Mouse (Mus musculus): Measurements from ENCODE around the gene Cxcl1. TPM values are rescaled to one million over a fixed set of nuclear protein-coding genes. Genes with fewer than 3 reads are reported as not detected.
A peak's percentile ranks its signal among the peaks of the same experiment; 100 is the strongest.
"Not testable (repeated sequence)": the region's sequence is repeated elsewhere in the genome, so short reads cannot be mapped to it uniquely, and the experiment has no call there.

The Cxcl1 gene
- 1.1 and 1.4 TPM in 2 replicates for polyA plus RNA-seq (2015; fragmentation: Nextera tagmentation; extraction: Ambion mirVana)

DNA sequence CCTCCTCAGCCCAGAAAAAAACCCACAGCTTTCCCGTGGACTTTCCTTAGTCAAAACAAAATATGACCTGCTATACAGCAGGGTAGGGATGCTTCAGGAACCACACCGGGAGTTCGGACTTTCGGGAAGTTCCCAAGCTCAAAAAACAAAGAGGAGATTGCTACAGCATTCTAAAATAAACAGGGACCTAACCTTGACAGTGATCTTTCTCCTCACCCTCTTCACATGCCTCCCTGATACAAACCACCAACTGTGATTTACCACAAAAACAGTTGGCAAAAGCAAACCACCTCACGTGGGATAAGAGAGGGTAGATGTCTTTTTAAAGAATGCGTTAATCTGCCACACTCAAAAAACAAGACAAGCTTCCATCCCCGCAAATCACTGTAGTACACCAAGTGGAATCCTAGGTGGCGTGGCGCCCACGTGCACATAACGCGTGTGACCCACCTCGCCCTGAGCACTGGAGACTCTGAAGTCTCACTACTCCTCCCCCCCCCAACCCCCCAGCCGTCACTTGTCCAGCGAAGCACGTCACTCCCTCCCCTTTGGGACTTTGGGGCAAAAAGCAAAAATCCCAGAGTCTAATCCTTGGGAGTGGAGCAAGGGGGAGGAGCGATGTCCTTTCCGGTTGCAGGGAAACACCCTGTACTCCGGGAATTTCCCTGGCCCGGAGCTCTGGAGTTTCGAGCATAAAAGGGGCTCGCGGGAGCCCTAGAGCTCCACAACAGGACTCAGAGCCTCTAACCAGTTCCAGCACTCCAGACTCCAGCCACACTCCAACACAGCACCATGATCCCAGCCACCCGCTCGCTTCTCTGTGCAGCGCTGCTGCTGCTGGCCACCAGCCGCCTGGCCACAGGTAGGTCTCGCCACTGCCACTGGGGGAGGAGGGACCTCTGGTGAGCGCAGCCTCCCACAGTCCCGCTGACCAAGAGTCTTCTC lies at the start of gene Cxcl1:
TSS of gene Cxcl1 (plus strand) at position 723 of the 945 bp plus-strand sequence.
- Histone ChIP-seq H3K27me3 (peaks cover 18% of the 10 kb centered on the region), H3K9ac (peak within 1 kb of the TSS; percentile 65), H3K9me3 (no peaks in the 10 kb centered on the region), H3K4me3 (peak within 1 kb of the TSS; percentile 51), H3K36me3 (no peaks in the 10 kb centered on the region), H3K4me2 (replicated peaks) (peak within 1 kb of the TSS; percentile 86), H3K4me1 (peaks cover 9% of the 10 kb centered on the region), H3K27ac (no peak within 1 kb of the TSS; the same call in 1 of the 2 replicates)
- 5% methylated on average over 30 of the region's 30 CpGs for WGBS
- peak; percentile 85 for ATAC-seq (ENCODE audit: low FRiP score, low read depth)

GRCm38 (mm10) chr5:90843891-90844290 lies 47.1 kb upstream of the Cxcl1 start:
- ATAC-seq (ENCODE audit: low FRiP score, low read depth) = no peak
- Histone ChIP-seq H3K36me3 (no peaks in the 10 kb centered on the region), H3K27me3 (no peaks in the 10 kb centered on the region), H3K27ac (no peak overlapping the region), H3K4me1 (no peaks in the 10 kb centered on the region), H3K9ac (no peak overlapping the region), H3K9me3 (no peaks in the 10 kb centered on the region; the same call in 1 of the 2 replicates), H3K4me3 (no peak overlapping the region), H3K4me2 (replicated peaks) (no peak overlapping the region)
- 87% methylated on average over 3 of the region's 3 CpGs for WGBS

DNA sequence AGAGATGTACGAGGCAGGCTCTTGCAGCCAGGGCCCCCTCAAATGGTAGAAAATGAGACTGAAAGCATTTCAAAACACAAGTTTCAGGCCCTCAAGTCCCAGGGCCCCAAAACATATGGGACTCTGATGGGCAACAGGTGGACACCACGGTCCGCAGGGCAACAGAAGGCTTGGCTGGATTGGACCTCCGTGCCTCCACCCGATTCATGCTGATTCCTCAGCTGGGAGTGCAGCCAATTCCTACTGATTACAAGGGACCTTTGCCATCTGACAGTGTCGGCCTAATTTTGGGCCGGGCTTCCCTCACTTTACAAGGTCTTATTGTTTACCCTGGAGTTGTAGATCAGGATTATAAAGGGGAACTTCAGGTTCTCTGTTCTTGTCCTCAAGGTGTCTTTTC lies 40.9 kb upstream of the Cxcl1 start:
- not testable (repeated sequence) for H3K4me2 ChIP-seq (replicated peaks); H3K36me3 ChIP-seq; H3K9me3 ChIP-seq; H3K9ac ChIP-seq; ATAC-seq (ENCODE audit: low FRiP score, low read depth); H3K27ac ChIP-seq; H3K4me3 ChIP-seq; H3K4me1 ChIP-seq; H3K27me3 ChIP-seq
- WGBS = 91% methylated on average over 7 of the region's 7 CpGs

- H3K4me2 ChIP-seq (replicated peaks); H3K36me3 ChIP-seq; H3K9me3 ChIP-seq; H3K27me3 ChIP-seq; ATAC-seq (ENCODE audit: low FRiP score, low read depth); H3K9ac ChIP-seq; H3K4me3 ChIP-seq; H3K27ac ChIP-seq; H3K4me1 ChIP-seq: not testable (repeated sequence)
- 93% methylated on average over 11 of the region's 11 CpGs for WGBS
These were observed 39.6 kb upstream of the Cxcl1 start for GRCm38 (mm10) chr5:90851391-90851790.

GRCm38 (mm10) chr5:90853206-90853605 lies 37.8 kb upstream of the Cxcl1 start:
- H3K4me2 ChIP-seq (replicated peaks) = no peak overlapping the region
- H3K9me3 ChIP-seq = no peaks in the 10 kb centered on the region; the same call in 1 of the 2 replicates
- H3K36me3 ChIP-seq = no peaks in the 10 kb centered on the region
- H3K4me1 ChIP-seq = 0 out of 2 replicates have a peak, but pooled peaks cover 3% of the 10 kb centered on the region
- no peak overlapping the region for H3K27ac ChIP-seq
- H3K9ac ChIP-seq = no peak overlapping the region
- 86% methylated on average over 4 of the region's 4 CpGs for WGBS
- H3K27me3 ChIP-seq = no peaks in the 10 kb centered on the region
- no peak overlapping the region for H3K4me3 ChIP-seq
- ATAC-seq (ENCODE audit: low FRiP score, low read depth) = no peak

DNA sequence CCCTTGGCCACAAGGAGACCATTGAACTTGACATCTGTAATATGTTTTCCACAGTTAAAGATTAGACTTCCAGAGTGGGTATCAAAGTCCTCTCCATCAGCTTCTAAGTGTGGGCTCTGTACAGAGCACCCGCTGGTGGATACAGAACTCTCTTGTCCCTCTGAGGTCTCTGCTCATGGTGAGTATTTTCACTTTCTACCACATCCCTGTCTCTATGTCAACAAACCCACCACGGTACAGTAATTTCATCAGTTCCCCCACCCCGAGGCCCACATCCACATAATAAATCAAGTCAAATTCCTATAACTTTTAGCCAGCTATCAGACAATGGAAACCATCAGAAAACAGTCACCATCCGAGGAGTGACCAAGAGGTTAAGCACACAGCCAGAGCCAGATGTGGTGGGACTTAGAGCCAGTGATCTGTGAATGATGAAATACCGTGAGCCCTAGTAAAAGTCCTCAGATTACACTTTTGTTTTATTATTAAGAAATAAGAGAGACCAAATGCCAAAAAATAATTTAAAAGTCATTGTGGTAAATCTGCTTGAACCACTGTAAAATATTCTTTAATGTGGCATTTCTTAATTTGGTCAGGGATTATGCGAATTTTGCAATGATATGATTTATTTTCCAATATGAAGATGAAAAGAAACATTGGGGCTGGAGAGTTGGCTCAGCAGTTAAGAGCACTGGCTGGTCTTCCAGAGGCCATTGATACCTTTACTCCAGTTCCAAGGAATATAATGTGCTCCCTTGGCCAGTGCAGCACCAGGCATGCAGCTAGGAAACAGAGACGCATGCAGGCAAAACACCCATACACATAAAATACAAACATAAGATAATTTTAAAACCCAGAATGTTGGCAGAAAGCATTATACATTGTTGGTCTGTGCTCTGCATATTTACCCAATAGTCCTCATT lies 35.5 kb upstream of the Cxcl1 start:
- no peak overlapping the region for H3K27ac ChIP-seq
- H3K27me3 ChIP-seq = no peaks in the 10 kb centered on the region
- no peaks in the 10 kb centered on the region for H3K9me3 ChIP-seq
- H3K4me2 ChIP-seq (replicated peaks) = no peak overlapping the region
- no peaks in the 10 kb centered on the region for H3K36me3 ChIP-seq
- peak; percentile 79; the same call in 1 of the 2 replicates for ATAC-seq (ENCODE audit: low FRiP score, low read depth)
- 0 out of 2 replicates have a peak, but pooled peaks cover 3% of the 10 kb centered on the region for H3K4me1 ChIP-seq
- no peak overlapping the region for H3K9ac ChIP-seq
- no peak overlapping the region for H3K4me3 ChIP-seq
- WGBS = 58% methylated on average over 7 of the region's 7 CpGs

DNA sequence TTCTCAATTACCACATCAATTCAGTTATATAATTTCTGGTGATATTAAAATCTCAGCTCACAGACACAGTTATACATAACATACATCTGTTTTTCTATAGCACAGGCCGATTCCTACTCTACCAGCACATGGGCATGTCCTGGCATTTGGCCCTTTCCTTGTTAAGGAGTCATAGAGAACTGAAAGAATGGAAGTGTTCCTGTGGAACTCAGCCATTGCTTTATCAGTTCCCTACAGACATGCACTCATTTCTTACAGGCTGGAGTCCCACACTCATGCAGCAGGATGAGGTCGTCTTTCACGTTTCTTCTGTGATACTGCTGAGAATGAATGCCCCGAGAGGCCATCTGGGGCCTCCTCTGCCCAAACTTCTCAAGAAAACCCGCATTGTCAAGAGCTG lies 33.6 kb upstream of the Cxcl1 start:
- Histone ChIP-seq H3K27ac (no peak overlapping the region), H3K36me3 (no peaks in the 10 kb centered on the region), H3K4me1 (0 out of 2 replicates have a peak, but pooled peaks cover 3% of the 10 kb centered on the region), H3K27me3 (peaks cover 3% of the 10 kb centered on the region; the same call in 1 of the 2 replicates), H3K4me3 (no peak overlapping the region), H3K4me2 (replicated peaks) (no peak overlapping the region), H3K9me3 (no peaks in the 10 kb centered on the region), H3K9ac (no peak overlapping the region)
- WGBS = 77% methylated on average over 5 of the region's 5 CpGs
- ATAC-seq (ENCODE audit: low FRiP score, low read depth) = no peak

DNA sequence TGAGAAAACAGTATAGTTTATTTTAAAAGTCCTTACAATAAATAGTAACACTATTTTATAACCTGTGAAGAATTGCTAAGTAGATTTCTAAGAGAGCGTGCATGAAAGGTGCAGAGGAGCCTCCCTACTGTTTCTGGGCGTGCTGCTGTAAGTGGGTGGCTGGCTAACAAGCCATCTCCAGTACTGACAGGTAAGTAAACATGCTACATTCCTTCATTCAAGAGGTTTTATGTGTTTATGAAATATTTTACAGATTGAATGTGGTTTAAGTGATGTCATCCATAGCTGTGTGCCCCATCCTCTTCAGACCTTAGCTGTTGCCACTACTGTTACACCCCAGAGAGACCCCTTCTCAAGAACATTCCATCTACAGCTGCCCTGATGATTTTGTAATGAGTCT lies 32.6 kb upstream of the Cxcl1 start:
- WGBS = 79% methylated on average over 2 of the region's 2 CpGs
- Histone ChIP-seq H3K9ac (no peak overlapping the region), H3K9me3 (no peaks in the 10 kb centered on the region), H3K36me3 (no peaks in the 10 kb centered on the region), H3K4me3 (no peak overlapping the region), H3K4me1 (0 out of 2 replicates have a peak, but pooled peaks cover 3% of the 10 kb centered on the region), H3K27ac (no peak overlapping the region), H3K4me2 (replicated peaks) (no peak overlapping the region), H3K27me3 (peaks cover 6% of the 10 kb centered on the region; the same call in 1 of the 2 replicates)
- no peak for ATAC-seq (ENCODE audit: low FRiP score, low read depth)

- H3K4me3 ChIP-seq = no peak overlapping the region
- no peak for ATAC-seq (ENCODE audit: low FRiP score, low read depth)
- no peaks in the 10 kb centered on the region for H3K9me3 ChIP-seq
- peaks cover 12% of the 10 kb centered on the region; the same call in 1 of the 2 replicates for H3K27me3 ChIP-seq
- H3K4me1 ChIP-seq = 0 out of 2 replicates have a peak, but pooled peaks cover 3% of the 10 kb centered on the region
- H3K4me2 ChIP-seq (replicated peaks) = no peak overlapping the region
- no peaks in the 10 kb centered on the region for H3K36me3 ChIP-seq
- no peak overlapping the region for H3K27ac ChIP-seq
- H3K9ac ChIP-seq = no peak overlapping the region
- 80% methylated on average over 3 of the region's 3 CpGs for WGBS
These were observed 32.0 kb upstream of the Cxcl1 start for GRCm38 (mm10) chr5:90859031-90859430.

DNA sequence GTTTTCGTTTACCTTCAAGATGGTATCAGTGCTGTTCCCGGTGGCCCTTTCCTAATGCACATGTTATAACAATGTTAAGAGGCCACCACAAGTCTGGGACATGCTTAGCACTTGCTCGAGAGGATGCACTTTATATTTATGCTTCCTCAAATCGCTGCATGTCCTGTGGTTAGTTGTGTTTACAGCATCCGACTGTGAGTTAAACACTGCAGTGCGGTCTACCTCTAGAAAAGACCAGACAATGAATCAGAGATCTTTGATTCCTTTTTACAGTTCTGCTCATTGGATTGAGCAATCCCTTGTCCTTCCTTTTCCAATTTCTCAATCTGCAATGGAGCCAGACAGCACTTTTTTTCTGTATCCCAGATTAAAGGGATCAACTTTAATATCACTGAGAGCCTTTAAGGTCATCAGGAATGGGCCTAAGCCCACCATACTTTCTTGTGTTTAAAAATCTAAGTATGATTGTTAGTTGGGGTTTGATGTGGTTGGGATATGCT lies 29.1 kb upstream of the Cxcl1 start:
- Histone ChIP-seq H3K27me3 (peaks cover 16% of the 10 kb centered on the region; the same call in 1 of the 2 replicates), H3K4me3 (no peak overlapping the region), H3K4me2 (replicated peaks) (no peak overlapping the region), H3K9me3 (no peaks in the 10 kb centered on the region), H3K4me1 (no peaks in the 10 kb centered on the region), H3K27ac (no peak overlapping the region), H3K9ac (no peak overlapping the region), H3K36me3 (no peaks in the 10 kb centered on the region)
- no peak for ATAC-seq (ENCODE audit: low FRiP score, low read depth)
- WGBS = 81% methylated on average over 6 of the region's 6 CpGs

DNA sequence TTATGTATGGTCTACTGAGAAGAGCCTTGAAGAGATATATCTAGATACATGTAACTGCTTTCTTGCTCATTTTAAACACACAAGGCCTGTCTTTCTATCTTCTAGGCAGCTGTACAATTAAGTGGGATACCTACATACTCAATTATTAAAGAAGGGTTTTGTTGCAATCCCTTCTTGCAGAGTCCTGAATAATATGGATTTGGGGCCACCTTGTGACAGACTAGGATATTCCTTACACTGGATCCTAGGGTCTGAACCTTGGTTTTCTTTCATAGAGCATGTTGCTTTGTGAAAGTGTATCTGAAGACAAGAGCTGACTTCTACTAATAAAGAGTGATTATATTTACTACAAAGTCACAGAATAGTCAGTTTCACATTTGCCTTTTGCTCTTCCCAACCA lies 24.3 kb upstream of the Cxcl1 start:
- no peak overlapping the region for H3K4me2 ChIP-seq (replicated peaks)
- H3K9me3 ChIP-seq = no peaks in the 10 kb centered on the region
- H3K9ac ChIP-seq = no peak overlapping the region
- no peaks in the 10 kb centered on the region for H3K36me3 ChIP-seq
- ATAC-seq (ENCODE audit: low FRiP score, low read depth) = no peak
- peaks cover 29% of the 10 kb centered on the region for H3K27me3 ChIP-seq
- H3K27ac ChIP-seq = no peak overlapping the region
- no peak overlapping the region for H3K4me3 ChIP-seq
- H3K4me1 ChIP-seq = no peaks in the 10 kb centered on the region

Data from limb, embryonic 13.5 days (tissue).